Mouse (Mus musculus) heart, postnatal 10 days (tissue): ENCODE measurements at regions not wholly inside any gene's neighbourhood (a gene's known extent, or its start where the extent isn't known, plus 50 kb on each side); places are given as distances from the start of the nearest gene placed in this dataset.
A peak's percentile ranks its signal among the peaks of the same experiment; 100 is the strongest.

Experiments
- DNase-seq, 2 experiments: peaks; one replicate each; pipeline ENCODE4 v3.0.0; 2021
- intact Hi-C: fragments of 180-260 bp; cut with DNase I; formaldehyde crosslinking; loops from one replicate; pipeline ENCODE4 v1.15.1; 2025

DNA sequence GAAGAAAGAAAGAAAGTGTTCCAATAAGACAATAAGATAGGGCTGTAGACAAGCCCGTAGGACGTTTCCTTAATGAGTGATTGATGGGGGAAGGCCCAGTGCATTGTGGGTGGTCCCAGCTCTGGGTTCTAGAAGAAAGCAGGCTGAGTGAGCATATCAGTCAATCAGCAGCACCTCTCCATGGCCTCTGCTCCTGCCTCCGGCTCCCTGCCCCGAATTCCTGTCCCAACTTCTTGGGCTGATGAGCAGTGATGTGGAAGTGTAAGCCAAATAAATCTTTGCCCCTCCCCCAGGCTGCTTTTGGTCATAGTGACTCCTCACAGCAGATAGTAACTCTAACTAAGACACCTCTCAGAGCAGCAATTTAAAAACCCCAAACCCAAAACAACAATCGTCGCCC is 256.2 kb upstream of the Dio3 start:
- intact Hi-C loops, result no loop called here

DNA sequence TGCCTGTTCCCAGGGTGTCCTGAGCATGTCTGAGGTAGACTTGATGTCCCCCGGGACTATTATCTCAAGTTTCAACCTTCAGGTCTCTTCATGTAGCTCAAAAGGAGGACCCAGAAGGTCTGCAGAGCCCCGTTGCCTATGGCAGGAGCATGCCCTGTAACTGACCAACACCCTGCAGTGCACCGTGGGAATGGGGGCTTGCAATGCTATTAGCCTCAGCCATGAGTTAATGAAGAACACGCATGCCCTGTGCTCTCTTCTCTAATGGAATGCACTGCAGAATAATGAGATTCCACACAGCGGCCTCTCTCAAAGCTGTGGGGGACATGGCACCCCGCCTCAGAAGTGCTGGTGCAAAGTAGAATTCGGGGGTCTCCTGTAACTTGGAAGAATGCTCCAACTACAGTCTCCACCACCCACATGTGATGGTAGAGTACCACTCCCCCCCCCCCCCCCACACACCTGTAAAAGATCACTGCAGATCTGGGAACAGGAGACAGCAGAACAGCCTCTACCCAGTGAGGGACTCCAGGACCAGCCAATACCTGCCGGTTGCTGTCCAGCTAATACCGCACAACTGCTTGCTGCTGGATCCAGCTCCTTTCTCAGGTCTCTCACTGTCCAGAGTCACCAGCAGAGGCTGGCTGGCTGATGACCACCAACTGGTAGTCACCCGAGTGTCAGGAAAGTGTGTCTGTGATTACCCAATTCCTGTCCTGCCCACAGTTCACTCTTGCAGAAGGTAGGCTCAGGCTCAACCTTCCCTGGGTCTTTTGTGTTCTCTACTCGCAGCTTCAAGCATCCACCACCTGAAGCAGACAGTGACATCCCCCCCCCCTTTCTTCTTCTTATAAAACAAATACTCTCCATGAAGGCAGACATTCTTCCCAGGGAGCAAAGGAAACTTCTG is 255.4 kb upstream of the Dio3 start:
- no peak for DNase-seq
- intact Hi-C loops, result no loop called here

More for the DNA sequence above, 256.2 kb upstream of the Dio3 start:
- DNase-seq, result no peak

DNA sequence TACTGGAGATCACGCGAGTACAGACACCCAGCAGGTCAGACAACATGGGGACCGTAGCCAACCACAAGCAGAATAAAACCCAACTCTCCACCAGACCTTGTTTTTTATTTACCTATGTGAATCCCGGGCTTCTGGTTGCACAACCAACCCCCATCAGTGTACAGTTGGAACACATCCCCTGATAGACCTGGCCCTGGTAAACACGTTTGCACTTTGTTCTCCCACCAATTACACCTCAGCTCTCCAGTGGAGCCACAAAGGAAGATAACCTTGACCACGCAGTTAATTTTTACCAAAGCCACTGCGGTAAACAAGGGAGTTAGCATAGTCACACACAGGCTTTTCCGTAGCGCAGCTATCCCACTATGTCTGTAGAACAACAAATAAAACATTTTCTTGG is 254.6 kb upstream of the Dio3 start:
- intact Hi-C loops, result no loop called here
- DNase-seq, result no peak

DNA sequence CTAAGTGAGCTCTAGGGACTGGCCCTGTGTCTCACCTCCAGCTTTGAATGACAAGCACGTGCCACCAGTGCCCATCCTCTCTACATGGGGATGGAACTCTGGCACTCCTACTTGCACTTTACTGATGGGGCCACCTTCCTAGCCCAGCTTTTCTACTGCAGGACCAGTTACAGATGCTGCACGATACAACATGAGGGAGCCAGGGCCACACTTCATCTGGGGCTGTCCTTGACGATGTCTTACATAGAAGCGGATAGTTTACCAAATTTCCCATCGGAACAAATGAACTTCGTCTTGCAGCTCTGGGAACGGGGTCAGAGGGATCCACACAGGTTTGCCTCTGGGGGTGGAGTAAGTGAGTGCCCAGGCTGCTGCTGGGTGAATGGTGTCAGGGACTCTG is 253.7 kb upstream of the Dio3 start:
- DNase-seq, result no peak
- intact Hi-C loops, result no loop called here

DNA sequence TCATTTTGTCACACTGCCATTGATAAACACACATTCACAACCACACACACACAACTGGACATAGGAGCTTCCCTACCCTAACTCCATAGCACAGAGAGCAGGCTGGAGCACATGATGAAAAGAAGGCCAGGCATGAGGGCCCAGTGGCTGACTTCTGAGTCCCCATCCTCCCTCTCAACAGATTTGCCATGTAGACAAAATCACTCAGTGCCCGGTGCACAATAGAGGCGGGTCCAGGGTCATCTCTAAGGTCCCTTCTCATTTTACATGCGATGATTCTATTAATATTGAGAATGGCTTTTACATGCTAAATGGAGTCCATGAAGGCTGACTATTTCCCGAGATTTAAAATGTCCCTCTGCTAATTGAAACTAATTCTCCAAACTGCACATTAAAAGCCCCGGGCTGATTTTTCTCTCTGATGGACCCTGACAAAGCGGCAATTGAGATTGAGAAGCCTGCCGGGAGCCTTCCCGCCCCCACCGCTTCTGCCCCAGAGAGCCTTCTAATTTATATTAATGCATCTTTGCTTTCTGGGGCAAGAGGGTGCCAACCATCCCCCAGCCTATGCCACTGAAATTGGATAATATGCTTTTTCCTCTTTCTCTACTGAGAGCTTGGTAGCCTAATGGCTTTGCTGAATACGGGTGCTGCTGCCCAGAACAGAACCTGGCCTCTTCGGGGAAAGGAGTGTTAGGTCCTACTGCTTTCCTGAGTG is 252.7 kb upstream of the Dio3 start:
- intact Hi-C loops, result no loop called here
- DNase-seq, result no peak

DNA sequence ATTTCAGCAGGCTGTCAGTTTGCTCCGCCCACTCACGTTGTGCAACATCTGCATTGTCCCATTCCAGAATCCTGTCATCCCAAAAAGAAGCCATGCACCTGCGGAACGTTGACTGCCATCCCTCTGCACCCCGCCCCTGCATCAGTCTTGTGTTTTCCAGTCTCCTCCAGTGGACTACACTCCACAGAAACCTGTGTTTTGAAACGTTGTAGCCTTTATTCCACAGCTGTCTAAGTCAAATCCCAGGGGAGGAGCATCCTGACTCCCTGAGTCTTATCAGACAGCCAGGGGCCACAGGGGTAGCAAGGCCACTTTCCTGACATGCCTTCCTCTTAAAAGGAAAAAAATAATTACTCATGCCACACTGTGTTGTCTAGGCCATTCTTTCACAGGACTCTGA is 251.5 kb upstream of the Dio3 start:
- intact Hi-C loops, result no loop called here
- no peak for DNase-seq

DNA sequence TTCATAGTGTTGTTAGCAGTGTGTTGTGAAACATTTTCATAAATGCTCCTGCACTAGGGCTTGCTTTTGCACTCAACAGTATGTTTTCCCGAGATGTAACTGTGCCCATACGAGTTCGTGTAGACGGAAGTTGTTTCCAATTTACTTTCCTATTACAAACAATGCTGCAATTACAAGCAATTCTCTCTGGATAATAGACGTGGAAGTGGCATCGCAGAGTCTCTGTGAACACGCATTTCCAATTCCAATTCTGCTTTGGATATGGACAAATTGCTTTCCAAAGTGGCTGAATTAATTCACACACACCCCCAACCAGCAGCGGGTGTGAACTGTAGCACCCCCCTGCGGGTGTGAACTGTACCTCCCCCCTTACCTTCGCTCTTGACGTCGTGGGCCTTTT is 250.9 kb upstream of the Dio3 start:
- DNase-seq, result no peak
- intact Hi-C loops, result no loop called here

DNA sequence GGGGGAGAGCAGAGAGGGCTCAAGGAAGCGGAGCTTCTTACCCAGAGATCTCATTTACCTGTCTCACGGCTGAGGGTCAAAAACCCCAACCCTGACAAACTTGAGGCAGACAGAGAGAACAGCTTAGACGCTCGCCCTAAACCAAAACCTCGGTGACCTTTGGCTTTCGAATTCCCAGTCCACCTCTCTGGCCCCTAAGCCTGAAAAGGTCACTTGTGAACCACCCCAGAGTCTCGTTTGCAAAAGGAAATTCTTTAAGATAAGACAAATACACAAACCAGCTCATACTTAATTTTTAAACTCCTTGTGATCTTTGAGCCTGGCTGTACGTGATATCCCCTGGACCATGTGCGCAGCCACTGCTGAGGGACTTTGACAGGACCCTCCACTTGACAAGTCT is 250.2 kb upstream of the Dio3 start:
- intact Hi-C loops, result no loop called here
- DNase-seq, result no peak

DNA sequence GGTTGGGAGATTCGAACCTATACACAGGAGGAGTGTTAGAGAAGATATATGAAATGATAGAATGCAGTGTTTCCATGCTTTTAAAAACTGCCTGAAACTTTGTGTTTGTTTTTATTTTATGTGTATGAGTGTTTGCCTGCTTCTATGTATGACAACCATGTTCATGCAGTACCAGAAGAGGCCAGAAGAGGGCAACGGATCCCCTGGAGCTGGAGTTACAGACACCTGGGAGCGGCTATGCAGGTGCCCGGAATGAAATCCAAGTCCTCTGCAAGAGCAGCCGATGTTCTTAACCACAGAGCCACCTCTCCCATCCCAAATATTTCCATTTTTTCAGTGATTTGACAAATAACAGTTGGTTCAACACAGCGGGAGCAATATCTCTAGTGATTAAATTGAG is 247.5 kb upstream of the Dio3 start:
- intact Hi-C loops, result loop anchor here (2.0 to 5.0 kb wide), 2 partner anchors 246 to 341 kb away; partner anchors contain the start of gene Dio3
- DNase-seq, result peak in 1 of 2 experiments; percentile 37

DNA sequence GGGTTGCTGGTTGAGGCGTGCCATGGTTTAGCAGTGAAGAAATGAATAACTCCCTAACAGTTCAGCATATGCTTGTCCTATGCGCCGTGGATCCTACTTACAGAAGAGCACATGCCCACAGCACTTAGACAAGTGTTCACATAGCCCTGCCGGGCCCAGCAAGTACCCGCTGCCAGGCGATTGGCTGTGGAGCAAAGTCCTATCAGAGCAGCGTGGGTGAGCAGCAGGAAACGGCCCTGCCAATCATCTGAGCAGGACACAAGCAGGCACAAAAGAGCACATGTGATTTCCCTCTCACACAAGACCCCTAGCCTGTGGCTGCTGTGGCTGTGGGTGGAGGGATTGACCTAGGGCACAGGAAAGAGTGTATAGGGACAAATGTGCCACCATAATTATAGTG is 243.7 kb upstream of the Dio3 start:
- intact Hi-C loops, result no loop called here
- DNase-seq, result no peak

DNA sequence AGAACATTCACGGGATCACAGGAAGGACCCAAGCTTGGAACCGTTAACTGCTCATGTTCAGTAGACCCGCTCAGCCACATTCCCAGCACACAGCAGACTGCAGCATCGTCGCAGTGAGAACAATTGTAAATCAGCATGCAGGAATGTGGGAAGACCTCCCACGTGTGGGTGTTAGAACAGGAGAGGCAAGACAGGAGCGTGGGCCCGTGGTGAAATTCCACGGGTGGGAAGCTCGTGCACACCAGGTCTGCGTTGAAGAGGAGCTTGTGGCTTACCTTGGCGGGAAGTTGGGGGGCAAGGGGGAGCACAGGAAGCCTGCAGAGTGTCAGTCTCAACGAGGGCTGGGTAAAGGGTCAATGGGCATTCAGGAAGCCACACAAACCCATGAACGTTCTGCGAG is 238.2 kb upstream of the Dio3 start:
- intact Hi-C loops, result no loop called here

DNA sequence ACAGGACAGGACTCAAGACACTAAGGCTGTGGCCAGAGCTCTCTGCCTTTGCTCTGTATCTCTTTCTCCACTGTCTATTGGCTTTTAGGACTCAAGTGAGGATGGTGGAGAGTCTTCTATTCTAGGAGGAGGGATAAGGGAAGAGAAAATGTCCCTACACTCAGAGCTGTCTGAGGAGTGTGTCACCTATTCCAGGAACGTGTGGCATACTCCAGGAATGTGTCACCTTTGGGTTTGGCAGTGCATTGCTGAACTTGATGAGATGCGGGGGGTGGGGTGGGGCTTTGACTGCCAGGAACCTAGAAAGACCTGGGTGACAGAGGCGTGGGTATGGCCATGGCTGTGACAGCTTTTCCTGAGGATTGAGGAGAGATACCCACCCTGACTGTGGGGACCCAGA is 237.1 kb upstream of the Dio3 start:
- no peak for DNase-seq
- intact Hi-C loops, result no loop called here

More for the DNA sequence above, 238.2 kb upstream of the Dio3 start:
- DNase-seq, result no peak

DNA sequence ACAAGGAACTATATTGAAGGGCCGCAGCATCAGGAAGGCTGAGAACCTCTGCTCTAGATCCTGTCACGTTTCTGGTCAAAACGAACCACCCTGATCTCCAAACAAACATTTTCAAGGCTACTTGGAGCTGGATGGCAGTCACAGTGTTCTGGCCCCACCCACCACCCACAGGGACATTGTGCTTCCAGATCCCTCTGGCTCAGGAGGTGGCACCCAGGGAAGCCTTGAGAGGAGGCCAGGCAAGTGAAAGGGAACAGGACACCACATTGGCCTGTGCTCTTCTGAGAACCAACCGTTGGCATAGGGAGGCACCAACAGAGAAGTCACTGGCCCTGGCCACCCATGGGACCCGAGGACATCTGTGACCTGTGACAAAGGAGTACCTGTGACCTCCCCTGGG is 234.6 kb upstream of the Dio3 start:
- intact Hi-C loops, result no loop called here
- no peak for DNase-seq

DNA sequence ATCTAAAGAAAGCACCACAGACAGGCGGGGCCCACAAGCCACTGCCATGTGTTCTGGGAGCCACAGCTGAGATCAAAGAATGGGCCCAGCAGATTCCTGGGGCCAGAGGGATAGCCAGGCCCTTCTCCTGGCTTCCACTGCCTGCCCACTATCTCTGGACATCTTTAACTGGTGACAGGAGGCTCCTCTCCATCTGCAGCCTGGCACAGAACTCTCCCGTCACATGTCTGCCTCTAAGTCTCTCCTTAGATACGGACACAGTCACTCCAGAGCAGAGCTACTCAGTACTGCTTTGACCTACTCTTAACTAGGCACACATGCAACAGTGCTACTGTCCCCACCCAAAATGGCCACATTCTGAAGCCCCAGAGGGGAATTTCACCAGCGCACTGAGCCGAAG is 234.1 kb upstream of the Dio3 start:
- intact Hi-C loops, result no loop called here
- no peak for DNase-seq

DNA sequence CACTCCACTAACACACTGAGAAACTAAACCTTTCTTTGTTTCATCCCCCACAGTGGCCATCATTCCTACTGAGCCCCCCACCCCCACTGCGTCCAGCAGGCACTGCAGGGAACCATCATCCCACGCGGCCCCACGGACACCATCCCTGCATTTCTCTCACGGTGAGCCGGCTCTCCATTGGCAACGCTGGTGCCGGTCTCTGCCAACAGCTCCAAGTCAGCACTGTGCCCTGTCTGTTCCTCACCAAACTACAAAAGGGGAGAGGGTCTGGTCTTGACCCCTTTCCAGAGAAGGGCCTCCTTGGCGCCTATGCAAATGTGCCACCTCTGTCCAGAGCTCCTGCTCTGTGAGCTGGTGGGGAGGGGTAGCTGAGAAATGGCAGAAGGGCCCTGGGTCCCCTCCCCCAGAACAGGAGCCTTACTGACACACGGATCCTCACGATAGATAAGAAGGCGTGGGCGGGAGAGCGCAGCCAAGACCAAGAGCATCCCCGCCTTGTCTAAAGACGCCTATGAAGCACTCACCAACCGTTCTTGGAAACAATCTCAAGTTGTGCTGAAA is 233.0 kb upstream of the Dio3 start:
- DNase-seq, result no peak
- intact Hi-C loops, result no loop called here

DNA sequence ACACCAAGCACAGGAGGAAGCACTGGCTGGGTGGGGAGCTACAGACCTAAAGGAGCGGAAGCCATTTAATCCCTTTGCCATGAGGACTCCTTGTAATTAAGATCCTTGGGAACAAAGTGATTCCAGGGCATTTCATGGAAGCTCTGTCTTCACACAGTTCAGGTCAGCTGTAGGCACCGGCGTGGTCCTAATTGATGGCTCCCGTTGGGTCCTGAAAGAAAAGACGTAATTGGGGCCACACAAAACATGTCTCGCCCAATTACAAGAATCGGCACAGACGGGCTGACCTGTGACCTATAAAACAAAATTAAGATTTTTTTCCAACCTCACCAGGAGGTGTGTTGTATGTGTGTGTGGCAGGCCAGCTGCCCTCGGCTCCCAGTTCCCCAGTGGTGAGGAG is 232.3 kb upstream of the Dio3 start:
- DNase-seq, result no peak
- intact Hi-C loops, result no loop called here

DNA sequence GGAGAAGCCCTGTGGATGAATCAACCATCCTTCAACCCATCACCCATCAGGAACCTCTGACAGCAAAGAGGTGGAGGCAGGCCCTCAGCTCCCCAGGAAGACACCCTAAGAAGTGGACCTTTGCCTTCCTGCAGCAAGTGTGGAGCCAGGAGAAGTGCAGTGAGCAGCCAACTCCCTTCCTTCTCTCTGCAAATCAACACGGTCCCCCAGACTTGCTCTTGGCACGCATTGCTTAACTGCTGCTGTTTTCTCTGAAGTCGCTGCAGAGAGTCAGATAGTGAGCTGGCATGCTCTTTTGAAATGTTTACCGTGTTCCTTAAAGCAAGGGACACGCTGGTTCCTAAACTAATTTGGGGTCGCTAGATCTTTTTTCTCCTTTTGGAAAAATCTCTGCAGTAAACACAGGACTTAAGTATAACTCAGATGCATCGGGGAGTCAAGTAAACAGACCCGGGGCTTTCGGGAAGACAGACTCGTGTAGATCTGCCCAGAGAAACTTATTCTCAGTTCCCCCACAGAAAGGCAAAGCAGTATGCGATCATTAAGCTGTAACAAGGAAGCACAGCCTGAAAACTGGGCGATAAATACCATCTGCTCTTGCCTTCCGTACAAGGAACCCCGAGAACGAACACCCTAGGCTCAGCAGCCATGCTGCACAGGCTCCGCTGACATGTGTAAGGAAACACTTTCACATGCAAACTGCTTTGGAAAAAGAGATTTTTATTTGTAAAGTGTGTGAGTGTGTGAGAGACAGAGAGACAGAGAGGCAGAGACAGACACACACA is 231.2 kb upstream of the Dio3 start:
- intact Hi-C loops, result no loop called here
- peak; percentile 38 to 40 for DNase-seq

DNA sequence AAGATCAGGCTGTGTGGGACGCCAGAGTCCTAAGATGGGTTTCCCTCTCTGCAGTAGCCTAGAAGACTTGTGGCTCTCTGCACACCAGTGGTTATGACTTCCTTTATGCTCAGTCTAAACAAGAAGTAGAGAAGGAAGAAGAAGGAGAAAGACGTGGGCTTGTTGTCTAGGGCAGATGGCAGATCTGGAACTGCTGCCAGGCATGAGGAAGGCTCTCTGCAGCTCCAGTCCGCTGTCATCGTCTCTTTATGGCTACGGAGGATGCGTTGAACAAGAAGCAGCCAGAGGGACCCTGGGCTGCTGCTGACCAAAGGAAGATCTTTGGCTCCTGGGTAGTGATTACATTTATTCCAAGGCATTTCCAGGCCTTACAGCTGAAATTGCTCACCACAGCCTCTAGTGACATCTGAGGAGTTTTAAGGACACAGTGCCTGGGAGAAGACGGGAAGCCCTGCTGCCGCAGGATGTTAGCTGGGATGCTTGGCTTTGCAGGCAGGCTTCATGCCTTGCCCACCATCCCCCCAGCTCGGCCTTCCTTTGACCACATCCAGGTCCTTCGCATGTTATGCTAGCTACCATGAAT is 229.6 kb upstream of the Dio3 start:
- intact Hi-C loops, result no loop called here
- peak; percentile 34 to 42 for DNase-seq

DNA sequence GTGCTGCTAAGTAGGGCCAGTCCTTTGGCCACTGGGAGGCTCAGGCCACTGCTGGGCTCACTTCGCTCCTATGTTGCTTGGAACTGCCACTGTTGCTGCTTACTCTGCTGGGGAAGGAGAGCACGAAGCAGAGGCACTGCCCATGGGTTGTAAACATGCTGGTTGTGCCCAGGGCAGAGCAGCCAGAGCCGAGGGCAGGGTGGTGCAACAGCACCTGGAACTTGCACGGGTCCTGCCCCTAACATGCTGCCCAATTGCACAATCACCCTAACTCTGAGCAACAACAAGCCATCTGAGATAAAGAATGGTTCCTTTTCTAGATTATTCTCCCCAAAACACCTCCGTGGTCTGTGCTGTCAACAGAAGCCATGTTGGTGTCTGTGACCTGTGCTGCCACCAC is 219.5 kb upstream of the Dio3 start:
- no peak for DNase-seq
- intact Hi-C loops, result no loop called here

DNA sequence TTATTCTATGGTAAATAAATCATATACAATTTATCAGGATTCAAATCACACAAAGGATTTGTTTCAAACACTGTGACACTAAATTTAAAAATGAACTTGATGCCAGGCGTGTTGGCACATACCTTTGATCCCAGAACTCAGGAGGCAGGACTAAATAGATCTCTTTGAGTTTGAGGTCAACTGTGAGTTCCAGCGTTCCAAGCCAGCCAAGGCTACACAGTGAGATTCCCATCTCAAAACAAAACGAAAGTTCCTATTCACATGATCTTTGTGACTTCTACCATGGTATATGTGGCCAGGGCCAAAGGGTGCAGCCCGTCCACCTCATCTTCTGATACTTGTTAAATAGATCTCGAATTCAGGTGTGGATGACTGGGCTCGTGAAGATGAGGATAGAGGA is 216.9 kb upstream of the Dio3 start:
- intact Hi-C loops, result no loop called here
- DNase-seq, result no peak

DNA sequence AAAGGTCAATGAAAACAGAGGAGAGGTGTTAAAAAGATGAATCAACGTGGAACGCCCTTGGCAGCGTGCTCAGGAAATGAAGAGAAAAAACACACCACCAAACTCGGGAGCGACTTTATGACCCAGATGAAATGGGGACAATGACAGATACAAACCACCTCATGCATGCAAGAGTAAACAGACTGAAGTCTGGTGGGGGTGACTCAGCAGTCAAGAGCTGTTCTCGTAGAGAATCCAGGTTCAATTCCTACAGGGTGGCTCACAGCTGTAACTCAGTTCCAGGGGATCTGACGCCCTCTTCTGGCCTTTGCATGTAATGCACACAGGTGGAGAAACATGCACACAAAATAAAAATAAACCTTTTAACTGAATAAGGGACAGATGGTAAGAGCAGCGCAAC is 215.9 kb upstream of the Dio3 start:
- intact Hi-C loops, result no loop called here
- DNase-seq, result no peak
